ENCODE assay signal across 12 mouse cellular contexts in genomic region chr15:101163854-101164253, GRCm38 (mm10). TPM values are rescaled to one million over a fixed set of nuclear protein-coding genes. Genes with fewer than 3 reads are reported as not detected.
DNase-seq lines count a peak whose midpoint lies in the region; ATAC-seq and TF ChIP-seq lines count a peak whose summit lies in the region.
"Had no signal": no experiment of that assay in that cellular context is flagged by ENCODE, and none has a peak within 500 bp of the region (broad histone marks: within the 10 kb centered on the region; RNA-seq: fewer than 3 reads in every experiment).

No protein-coding gene starts in this region.

- WGBS in intestine, embryonic 14.5 days, result 67% methylated on average over 5 of the region's 5 CpGs

- no peak for TF ChIP-seq EP300 in ES-Bruce4 (IDR thresholded peaks at IDR 0.05; ENCODE audit: insufficient read depth, low read depth, low read length)

- peak overlapping the region; percentile 92 for H3K27ac ChIP-seq in ES-Bruce4 (ENCODE audit: insufficient read depth, low read length)
- H3K27ac ChIP-seq in intestine, embryonic 14.5 days (ENCODE audit: low read depth), result peak overlapping the region; percentile 75

- no peaks in the 10 kb centered on the region for H3K9me3 ChIP-seq in ES-Bruce4 (replicated peaks; ENCODE audit: control insufficient read depth, insufficient read depth, low read length, poor library complexity, severe bottlenecking)
- no peaks in the 10 kb centered on the region for H3K9me3 ChIP-seq in intestine, embryonic 14.5 days (ENCODE audit: control insufficient read depth, low read length)

- H3K4me1 ChIP-seq in ES-Bruce4 (ENCODE audit: control insufficient read depth, insufficient read depth, low read length), result peaks cover 13% of the 10 kb centered on the region
- H3K4me1 ChIP-seq in intestine, embryonic 14.5 days (replicated peaks; ENCODE audit: control insufficient read depth, insufficient read depth, low read length), result peaks cover 31% of the 10 kb centered on the region

- H3K4me3 ChIP-seq in ES-Bruce4 (ENCODE audit: low read depth, low read length), result peak overlapping the region; percentile 33
- H3K4me3 ChIP-seq in intestine, embryonic 14.5 days (ENCODE audit: low read depth, low read length), result no peak overlapping the region

- TF ChIP-seq CTCF in ES-Bruce4 (IDR thresholded peaks at IDR 0.05; ENCODE audit: low read depth, low read length), result no peak

- no peak for TF ChIP-seq POLR2A in ES-Bruce4 (IDR thresholded peaks at IDR 0.05; ENCODE audit: insufficient read depth, low read length)

- ATAC-seq in intestine, embryonic 14.5 days (replicated peaks; ENCODE audit: low FRiP score, low TSS enrichment, low read depth), result peak; percentile 32; the same call in 1 of the 2 replicates

- H3K9ac ChIP-seq in ES-Bruce4 (ENCODE audit: low read depth, poor library complexity, severe bottlenecking), result peak overlapping the region; percentile 74
- H3K9ac ChIP-seq in intestine, embryonic 14.5 days (ENCODE audit: low read length), result no peak overlapping the region

- H3K4me2 ChIP-seq in intestine, embryonic 14.5 days (ENCODE audit: low read length), result no peak overlapping the region

- no peaks in the 10 kb centered on the region for H3K27me3 ChIP-seq in ES-Bruce4 (ENCODE audit: control insufficient read depth, insufficient read depth, low read length, poor library complexity, severe bottlenecking)
- H3K27me3 ChIP-seq in intestine, embryonic 14.5 days (replicated peaks; ENCODE audit: control insufficient read depth, insufficient read depth, low read length), result no peaks in the 10 kb centered on the region

- peak; percentile 40 for DNase-seq in kidney, postnatal 14 days
- DNase-seq in kidney, postnatal 10 days, result no peak
- DNase-seq in NIH3T3 (ENCODE audit: low read depth), result peak; percentile 90
- no peak for DNase-seq in intestine, embryonic 14.5 days (ENCODE audit: low spot score)
- no peak for DNase-seq in natural killer cell, adult 2 months (ENCODE audit: low spot score in 2 of 2)
- no peak for DNase-seq in cerebellum, postnatal 25 days
- DNase-seq in frontal cortex, postnatal 10 days (ENCODE audit: low spot score in 2 of 2), result no peak
- DNase-seq: cerebellum, adult 9-11 months; gastrocnemius, postnatal 10 days; kidney, adult 9 months; left cerebral cortex, postnatal 4 days had no signal

- no peaks in the 10 kb centered on the region for H3K36me3 ChIP-seq in ES-Bruce4 (ENCODE audit: control insufficient read depth, insufficient read depth, low read length, poor library complexity, severe bottlenecking)
- H3K36me3 ChIP-seq in intestine, embryonic 14.5 days (ENCODE audit: control insufficient read depth, insufficient read depth, low read length), result no peaks in the 10 kb centered on the region

RNA-seq across cellular contexts. Expression of gene Acvr1b, which starts 10.0 kb away (rescaled TPM):
- 27.7 and 27.8 TPM in 2 replicates for polyA plus RNA-seq in ES-Bruce4 (2011; ENCODE audit: insufficient read depth, insufficient read length, low read depth, missing spikeins)
- polyA plus RNA-seq in intestine, embryonic 14.5 days (2014; fragmentation: Nextera tagmentation; extraction: Ambion mirVana), result 12.5 and 12.6 TPM in 2 replicates

RNA-seq across cellular contexts. Expression of gene Acvrl1, which starts 35.5 kb away (rescaled TPM):
- polyA plus RNA-seq in ES-Bruce4 (2011; ENCODE audit: insufficient read depth, insufficient read length, low read depth, missing spikeins), result 2.7 and 2.9 TPM in 2 replicates
- polyA plus RNA-seq in intestine, embryonic 14.5 days (2014; fragmentation: Nextera tagmentation; extraction: Ambion mirVana), result 16.5 and 16.6 TPM in 2 replicates

RNA-seq across cellular contexts. Expression of gene Ankrd33, which starts 48.3 kb away (rescaled TPM):
- polyA plus RNA-seq in ES-Bruce4 (2011; ENCODE audit: insufficient read depth, insufficient read length, low read depth, missing spikeins), result not detected in 2 replicates
- not detected in 2 replicates for polyA plus RNA-seq in intestine, embryonic 14.5 days (2014; fragmentation: Nextera tagmentation; extraction: Ambion mirVana)

Comparison
In these comparisons a context has a peak if more than half of its experiments do, and no peak if none do; other contexts are left out.
1. DNase-seq: peak in kidney, postnatal 14 days (single experiment) and NIH3T3 (single experiment); none in kidney, postnatal 10 days (single experiment), intestine, embryonic 14.5 days (single experiment), natural killer cell, adult 2 months (0 of 2), cerebellum, postnatal 25 days (0 of 2) and frontal cortex, postnatal 10 days (0 of 2).